Mouse (Mus musculus): ENCODE measurements around the gene Il21r.

Il21r gene

DNA sequence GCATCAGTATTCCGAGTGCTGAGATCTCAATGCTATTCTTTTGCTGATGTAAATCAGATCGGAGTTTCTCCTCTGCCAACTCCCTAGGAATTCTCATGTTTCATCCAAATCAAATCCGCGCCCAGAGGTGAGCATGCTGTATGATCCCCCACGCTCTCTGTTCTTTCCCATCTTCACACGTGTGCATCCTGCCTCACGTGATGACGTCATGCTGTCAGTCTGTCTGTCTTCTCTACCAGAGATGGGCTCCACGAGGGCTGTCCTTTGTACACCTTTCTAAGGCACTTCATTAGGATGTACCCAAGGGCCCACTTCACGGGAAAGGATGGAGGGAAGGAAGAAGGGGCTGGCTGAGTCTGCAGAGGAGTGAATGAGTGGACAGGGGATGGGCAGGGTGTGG, 3.1 kb upstream of the Il21r start:
- in situ Hi-C loops (cut with MboI, MseI), result no loop called here

DNA sequence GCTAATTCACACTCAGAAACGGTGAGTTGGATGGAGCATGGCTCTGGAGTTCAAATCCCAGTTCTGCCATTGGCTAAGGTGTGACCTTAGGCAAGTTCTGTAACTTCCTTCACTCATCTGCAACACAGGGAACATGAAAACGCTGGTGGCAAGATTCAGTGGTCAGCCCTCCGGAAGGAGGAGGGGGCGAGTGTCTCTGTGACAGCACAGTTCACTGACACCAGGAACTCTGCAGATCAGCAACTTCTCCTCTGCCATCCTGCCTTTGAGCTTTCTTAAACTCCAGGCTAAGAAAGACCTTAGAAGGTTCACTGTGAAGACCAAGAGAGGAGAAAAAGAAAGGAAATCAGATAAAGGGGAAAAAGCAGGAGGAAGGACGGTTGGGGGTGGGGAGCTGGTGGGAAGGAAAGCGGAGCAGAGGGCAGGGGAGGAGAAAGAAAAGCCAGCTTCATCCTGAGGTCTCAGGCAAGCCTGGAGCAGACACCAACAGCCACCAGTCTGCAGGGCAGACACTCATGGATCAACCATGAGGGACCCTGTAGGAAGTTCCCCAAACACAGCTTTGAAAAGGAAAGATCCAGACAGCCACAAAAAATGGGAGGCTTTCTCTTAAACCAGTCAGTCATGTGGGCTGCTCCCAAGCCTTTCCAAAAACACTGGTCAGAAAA, 2.5 kb upstream of the Il21r start:
- in situ Hi-C loops (cut with MboI, MseI), result no loop called here

DNA sequence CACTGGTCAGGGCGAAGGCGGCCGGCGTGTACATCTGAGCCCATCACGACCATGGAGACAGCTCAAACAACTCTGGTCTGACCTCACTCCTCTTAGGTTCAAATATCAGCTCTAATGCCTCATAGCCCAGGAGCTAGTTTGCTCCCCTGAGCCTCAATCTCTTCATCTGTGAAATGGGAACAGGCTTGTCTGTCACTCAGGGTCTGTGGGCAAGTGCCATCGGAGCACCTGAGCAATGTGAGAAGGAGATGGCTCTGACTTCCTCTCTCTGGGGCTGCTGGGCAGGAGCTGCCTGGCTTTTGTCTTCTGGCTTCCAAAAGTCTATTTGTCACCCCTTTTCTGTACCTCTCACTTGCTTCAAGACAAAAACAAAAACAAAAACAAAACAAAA, 2.0 kb upstream of the Il21r start:
- in situ Hi-C loops (cut with MboI, MseI), result no loop called here

DNA sequence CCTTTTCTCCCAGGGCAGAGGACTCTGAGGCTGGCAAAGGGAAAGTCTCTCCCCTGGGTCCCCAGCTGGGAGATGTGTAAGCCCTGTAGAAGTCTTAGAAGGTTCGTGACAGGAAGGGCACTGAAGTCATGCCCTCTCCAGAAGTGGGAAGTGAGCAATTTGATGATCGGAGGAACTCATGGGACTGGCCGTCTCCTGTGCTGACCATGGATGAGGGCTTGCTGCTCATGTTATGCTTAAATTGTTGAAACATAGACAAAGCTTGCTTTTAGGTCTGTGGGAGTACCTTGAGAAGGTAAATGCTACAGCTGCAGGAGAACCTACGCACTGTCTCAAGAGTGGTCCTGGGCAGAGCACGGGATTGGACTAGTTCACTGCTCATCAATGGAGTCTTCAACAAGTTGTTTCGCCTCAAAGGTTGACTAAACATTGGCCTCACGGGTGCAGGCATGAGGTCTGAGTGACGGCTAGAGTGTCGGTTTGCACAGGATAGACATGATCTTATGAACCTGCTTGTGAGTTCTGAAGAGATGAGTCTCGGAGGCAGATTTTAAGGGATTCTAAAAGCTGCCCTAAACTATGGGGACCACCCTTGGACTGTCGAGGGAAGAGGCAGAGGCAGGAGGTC, 1.3 kb upstream of the Il21r start:
- in situ Hi-C loops (cut with MboI, MseI), result no loop called here

GRCm38 (mm10) chr7:125604362-125605319, 1.4 kb downstream of the Il21r start:
- in situ Hi-C loops (cut with MboI, MseI), result no loop called here

DNA sequence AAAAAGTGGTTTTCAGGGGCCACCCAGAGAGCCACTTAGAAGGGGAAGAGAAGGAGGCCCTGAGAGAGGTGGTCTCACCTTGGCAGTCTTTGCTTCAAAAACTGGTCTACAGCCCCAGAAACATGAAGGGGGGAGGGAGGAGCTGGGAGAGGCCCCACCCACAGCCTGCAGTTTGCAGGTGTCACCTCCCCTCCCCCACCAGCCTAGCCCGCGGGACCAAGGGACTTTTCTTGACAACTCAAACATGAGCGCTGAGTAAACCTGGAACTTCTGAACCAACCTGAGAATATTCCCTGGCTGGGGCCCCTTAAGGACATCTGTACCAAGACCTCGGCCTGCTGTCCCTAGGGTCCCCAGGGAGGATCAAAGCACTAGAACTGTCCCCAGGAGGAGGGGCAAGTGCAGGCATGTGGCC, 2.5 kb downstream of the Il21r start:
- in situ Hi-C loops (cut with MboI, MseI), result no loop called here

DNA sequence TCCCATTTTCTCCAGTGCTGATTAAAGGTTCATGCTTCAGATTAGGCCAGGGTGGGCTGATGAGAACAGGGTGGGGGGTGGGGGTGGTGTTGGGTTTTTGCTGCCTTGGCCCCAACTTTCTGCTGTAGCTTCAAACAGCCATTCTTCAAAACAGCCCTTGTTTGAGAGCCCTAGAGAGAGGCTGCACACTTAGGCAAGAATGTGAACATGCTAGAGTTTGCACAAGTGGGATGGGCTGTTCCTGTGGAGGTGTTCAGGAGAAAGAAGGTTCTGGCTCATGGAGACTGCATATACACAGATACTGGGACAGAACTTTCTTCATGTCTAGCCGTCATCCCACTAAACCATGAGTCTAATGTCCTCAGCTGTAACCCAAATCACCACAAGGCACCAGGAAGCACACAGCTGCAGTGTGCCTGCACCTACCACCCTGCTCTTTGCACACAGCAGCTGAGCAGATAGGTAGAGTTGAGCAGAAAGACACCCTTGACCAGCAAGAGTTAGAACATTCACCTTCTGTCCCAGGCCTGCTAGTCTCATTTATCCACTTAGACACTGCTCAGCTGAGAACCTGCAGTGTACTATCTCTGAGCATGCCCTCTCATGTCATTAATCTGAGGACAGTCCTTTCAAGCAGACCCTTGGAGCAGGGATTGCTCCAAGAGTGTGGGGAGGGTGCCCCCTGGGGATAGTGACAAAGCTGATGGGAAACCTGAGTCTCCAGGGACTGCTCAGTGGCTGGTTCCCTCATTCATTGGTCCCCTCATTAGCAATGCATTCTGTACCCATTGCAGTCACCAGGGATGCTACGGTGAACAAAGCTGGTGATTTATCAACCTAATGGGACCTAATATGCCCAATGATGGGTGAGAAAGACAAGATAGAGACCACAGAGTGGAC, 3.3 kb downstream of the Il21r start:
- in situ Hi-C loops (cut with MboI, MseI), result no loop called here

DNA sequence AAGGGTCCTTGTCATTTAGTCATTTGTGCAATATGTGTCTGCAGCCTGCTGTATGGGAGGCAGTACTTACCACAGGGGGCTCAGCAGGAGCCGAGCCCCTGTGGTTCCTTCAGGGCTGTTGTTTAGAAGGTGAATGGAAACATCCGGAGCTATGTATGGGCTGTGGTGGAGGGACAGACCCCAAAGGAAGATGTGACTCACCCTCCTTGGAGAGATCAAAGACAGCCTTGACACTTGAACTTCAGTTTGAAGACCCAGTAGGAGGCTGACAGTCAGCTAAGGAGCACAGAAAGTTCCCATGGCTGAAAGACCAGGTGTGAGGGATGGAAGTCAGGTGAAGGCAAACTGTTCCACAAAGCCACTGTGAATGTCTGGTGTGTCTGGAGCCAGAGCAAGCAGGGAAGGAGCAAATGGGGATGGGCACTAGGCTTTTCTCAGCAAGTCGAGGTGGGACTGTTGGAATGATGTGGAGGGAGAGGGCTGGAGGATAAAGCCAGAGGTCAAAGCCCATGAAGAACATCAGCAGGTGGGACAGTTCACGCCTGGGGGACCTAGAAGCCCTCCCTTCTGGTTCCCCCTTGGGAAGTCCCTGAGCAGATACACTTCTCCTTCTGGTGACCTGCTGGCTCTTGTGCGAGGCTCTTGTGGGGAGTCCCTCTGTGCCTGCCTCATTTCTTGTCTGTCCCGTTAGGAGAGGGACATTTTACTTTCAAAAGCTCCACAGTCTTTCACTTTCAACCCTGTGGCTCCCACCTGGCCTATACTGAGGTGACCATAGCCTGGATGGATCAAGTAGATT, 4.4 kb downstream of the Il21r start:
- in situ Hi-C loops (cut with MboI, MseI), result no loop called here

DNA sequence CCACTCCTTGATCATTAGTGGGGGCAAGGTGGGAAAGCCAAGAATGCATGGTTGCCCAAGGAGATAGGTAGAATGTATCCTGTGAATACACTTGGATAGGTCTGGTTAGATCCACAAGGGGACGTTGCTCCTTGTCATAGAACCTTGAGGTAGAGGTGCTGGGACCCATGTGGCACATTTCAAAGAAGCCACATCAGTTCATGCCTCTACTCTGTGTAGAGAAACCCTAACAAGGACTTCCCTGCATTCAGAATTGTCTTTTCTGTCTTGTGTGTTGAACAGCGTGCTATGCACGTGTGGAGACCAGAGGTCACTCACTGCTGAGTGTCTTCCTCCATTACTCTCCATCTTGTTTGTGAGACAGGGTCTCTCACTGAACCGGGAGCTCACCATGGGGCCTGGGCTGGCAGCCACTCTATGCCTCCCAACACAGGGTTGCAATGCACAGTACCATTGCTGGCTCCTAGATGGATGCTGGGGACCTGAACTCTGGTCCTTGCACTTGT, 5.0 kb downstream of the Il21r start:
- in situ Hi-C loops (cut with MboI, MseI), result no loop called here

DNA sequence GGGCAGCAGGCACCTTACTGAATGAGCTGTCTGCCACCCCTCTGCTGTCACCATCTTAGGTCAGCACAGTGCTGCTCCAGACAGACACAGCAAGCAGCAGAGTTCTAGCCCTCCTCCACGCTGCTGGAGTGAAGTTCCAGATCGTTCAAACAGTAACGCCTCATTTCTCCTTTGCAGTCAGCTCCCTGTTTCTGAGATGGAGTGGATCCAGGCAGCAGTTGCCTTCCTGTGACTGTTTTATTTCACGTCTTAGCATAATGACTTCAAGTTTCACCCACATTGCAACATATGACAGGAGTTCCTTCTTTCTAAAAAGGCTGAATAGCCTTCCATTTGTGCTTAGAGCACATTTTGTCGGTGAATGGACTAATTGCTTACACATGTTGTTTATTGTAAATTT, 10.3 kb downstream of the Il21r start:
- in situ Hi-C loops (cut with MboI, MseI), result no loop called here

GRCm38 (mm10) chr7:125615453-125615852, 12.2 kb downstream of the Il21r start:
- in situ Hi-C loops (cut with MboI, MseI), result no loop called here

DNA sequence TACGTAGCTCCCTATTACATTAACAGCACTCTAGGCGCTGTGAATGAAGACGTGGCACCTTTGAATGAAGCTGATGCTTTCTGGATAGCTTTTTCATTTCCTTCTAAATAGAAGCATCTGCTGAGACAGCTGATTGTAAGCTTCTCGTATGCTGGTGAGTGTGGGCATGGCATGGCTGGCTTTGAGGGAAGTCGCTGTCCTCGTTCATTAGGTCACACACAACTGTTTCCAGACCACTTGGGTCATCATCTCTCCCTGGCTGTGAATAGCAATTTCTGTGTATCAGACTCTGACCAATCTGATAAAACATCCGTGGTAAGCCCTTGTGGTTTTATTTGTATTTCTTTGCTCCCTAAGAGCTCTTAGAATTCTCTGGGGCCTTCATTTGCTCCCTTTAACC, 14.8 kb downstream of the Il21r start:
- in situ Hi-C loops (cut with MboI, MseI), result no loop called here

- in situ Hi-C loops (cut with MboI, MseI), result loop anchor here (10.0 kb wide), 2 partner anchors 55 to 145 kb away; no protein-coding TSS in a partner anchor
Measured at GRCm38 (mm10) chr7:125620077-125620476, 16.8 kb downstream of the Il21r start.

- in situ Hi-C loops (cut with MboI, MseI), result loop anchor here (10.0 kb wide), 2 partner anchors 58 to 148 kb away; no protein-coding TSS in a partner anchor
Measured at GRCm38 (mm10) chr7:125622741-125623685, 19.8 kb downstream of the Il21r start.

- in situ Hi-C loops (cut with MboI, MseI), result loop anchor here (10.0 kb wide), 2 partner anchors 60 to 150 kb away; no protein-coding TSS in a partner anchor
Measured at GRCm38 (mm10) chr7:125625219-125625618, 22.0 kb downstream of the Il21r start.

- in situ Hi-C loops (cut with MboI, MseI), result loop anchor here (10.0 kb wide), 2 partner anchors 61 to 151 kb away; no protein-coding TSS in a partner anchor
Measured at GRCm38 (mm10) chr7:125625829-125626228, 22.6 kb downstream of the Il21r start.

- in situ Hi-C loops (cut with MboI, MseI), result no loop called here
Measured at GRCm38 (mm10) chr7:125630317-125630716, 27.1 kb downstream of the Il21r start.

DNA sequence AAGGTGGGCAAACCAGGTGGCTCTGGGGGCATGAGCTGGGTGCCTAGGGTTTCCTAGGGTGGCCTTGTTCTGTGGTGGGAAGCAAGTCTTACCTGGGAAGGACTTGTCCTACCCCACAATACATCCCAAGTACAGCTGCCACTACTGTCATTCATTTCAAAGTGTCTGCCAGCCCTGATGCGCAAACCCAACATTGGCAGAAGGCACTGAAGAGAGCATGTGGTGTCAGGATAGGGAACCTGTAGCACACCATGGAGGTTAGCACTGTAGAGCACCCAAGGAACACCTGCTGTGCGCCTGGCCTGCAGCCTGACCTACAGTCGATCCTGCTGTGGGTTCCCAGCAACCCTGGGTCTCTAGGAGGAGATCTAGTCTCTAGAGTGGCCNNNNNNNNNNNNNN, 27.8 kb downstream of the Il21r start:
- in situ Hi-C loops (cut with MboI, MseI), result no loop called here

All from regulatory T cell (primary cell).